Mouse (Mus musculus) mature B cell (primary cell): Measurements from ENCODE around the gene Sptb.

ENCODE experiments used
- in situ Hi-C: fragments of 300-500 bp; cut with MboI; formaldehyde crosslinking; loops from 2 replicates; pipeline ENCODE4 v1.14.3; 2019

The Sptb gene

GRCm38 (mm10) chr12:76672008-76672407 lies 38.3 kb downstream of the Sptb start:
- in situ Hi-C loops = no loop called here

DNA sequence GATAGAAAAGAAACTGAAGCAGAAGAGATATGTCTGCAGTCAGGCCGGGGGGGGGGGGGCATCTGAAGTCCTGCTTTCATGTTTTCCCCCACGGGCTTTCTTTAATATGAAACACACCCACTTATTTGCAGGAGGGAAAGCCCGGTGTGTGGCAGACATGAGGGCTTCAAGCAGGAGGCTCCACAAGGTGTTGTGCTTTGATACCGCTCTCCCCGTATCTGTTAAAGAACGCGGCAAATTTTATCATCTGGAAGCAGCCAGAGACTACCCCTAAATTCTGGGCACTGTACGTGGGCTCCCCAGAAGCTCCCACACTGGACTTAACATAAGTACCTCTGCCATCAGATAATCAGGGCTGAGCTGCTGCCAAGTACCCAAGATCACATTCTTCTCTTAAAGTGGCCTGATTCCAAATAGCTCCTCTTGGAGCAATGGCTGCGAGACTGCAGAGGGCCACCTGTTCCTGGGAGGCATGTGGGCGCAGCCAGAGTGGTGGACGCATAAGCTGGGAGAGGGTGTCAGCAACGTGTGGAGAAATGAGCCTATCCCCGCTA lies 39.7 kb downstream of the Sptb start:
- in situ Hi-C loops = no loop called here

DNA sequence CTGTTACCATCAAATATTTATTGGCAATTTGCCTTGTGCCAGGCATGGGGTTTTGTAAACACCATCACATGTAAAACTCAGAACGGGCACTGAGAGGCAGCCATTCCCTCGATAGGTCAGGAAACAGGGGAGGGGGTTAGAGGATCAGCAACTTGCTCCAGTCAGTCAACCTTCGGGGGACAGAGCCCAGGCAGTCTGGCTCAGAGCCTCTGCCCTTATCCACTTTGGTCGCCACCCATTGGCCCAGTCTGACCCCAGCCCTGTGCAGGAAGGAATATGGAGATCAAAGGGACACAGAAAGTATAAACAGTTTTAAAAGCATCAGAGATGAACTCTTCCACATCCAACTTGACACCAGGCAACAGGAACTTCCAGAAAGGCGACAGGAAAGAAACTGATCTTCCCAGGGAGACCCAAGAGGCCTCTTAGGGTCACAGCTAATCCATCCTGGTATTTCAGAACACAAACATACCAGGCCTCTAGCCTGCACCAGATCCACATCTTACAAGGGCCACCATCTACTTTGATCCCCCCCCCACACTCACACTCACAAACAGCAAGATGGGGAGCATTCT lies 40.3 kb downstream of the Sptb start:
- in situ Hi-C loops = no loop called here

GRCm38 (mm10) chr12:76668654-76669419 lies 41.5 kb downstream of the Sptb start:
- in situ Hi-C loops = no loop called here

DNA sequence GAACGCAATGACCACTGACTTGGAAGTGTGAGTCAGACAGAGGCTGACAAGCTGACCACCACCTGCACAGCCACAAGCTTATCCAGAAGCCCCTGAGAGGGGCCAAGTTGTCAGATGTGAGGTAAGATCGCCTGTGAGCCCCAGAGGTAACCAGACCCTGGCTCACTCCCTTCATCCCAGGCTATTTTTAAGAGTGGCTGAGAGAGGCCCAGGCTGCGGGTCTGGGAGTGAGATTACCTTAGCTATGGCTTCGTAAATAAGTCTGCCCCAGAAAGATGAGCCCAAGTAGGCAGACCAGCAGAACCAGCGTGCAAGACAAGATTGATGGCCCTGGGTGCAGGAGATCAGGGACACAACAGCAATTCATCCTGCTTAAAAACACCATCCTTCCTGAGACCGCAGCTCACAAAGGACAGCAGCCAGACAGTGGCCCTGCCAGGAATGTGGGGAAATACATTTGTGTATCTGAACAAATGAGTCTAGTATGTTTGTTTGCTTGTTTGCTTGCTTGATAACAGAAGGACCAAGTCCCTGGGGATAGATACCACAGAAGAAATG lies 58.5 kb downstream of the Sptb start:
- in situ Hi-C loops = no loop called here

DNA sequence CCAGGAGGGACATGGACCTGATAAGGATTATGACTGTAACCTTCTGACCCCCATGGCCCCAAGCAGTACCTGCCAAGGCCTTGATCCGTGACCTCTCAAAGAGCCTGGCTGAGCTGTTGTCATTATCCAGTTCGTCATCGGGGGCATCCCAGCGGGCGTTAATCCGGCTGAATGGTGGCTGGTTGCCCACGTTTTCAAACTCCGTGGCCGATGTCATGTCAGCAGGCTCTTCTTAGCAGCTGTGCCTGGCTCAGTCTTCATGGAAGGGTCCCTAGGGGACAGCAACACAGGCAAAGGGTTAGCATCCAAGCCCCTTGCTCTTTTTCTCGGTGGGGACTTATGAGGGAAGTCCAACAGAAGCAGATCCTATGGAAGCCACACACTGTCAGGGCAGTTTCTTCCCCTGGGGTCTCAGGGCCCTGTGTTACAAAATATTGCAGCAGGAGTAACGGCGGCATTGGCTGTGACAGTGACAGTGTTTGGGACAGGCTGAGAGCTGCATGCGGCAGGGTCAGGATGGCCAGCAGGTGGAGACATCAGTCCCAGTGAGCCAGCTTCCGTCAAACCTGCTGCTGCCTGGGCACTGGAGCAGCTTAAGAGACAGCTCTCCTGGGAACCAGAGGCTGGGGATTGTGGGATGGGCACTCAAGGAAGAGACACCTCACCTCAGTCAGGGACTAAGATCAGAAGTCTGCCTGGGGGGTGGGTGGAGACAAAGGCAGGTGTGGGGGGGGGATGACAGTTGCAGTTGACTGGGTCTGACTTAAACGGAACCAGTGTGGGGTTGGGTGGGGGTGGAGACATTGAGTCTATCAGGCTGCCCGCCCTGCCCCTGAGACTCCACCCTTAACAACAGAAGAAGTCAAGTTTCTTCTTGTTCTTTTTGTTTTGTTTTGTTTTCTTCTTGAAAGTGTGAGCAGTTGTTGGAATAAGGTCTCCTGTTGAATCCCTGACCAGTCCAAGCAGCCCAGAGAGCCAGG lies 60.3 kb downstream of the Sptb start:
- in situ Hi-C loops = no loop called here

GRCm38 (mm10) chr12:76645222-76646110 lies 64.9 kb downstream of the Sptb start:
- in situ Hi-C loops = no loop called here

- in situ Hi-C loops = no loop called here
These were observed 66.7 kb downstream of the Sptb start for GRCm38 (mm10) chr12:76643679-76644078.

GRCm38 (mm10) chr12:76642616-76643015 lies 67.7 kb downstream of the Sptb start:
- in situ Hi-C loops = no loop called here

- in situ Hi-C loops = no loop called here
These were observed 69.7 kb downstream of the Sptb start for GRCm38 (mm10) chr12:76640620-76641019.

DNA sequence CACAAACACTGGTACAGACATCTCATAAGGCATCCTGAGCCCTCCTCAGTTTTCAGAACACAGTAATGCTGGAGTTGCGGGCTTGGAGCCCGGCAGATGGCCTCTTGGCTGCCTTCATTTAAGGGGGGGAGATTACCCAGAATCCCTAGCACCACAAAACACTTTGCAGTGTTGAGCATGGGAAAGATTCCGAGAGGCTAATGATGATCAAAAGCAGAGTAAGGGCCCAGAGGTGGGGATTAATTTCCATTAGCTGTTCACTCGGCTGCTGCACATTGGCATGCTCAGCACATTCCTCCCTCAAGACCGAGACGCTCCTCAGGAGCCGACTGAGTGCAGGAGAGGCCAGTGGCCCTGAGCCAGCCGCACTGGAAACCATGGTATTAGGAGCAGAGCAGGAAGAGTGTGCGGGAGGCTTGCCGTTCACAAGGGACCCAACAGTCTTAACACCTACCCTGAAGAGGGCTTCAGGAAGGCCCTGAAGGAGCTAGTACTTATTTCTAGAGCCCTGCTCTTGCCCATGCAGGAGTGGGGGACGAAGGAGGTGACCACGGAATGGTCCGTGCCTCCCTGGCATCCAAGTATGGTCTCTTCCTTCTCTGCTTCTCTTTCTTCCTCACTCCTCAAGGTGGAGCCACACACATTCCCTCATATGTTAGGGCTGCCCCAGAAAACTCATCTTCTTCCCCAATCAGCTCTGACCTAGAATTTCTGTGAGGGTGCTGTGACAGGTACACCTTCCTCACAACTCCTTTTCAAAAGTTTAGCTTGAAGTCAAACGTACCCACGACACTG lies 75.3 kb downstream of the Sptb start:
- in situ Hi-C loops = no loop called here

- in situ Hi-C loops = no loop called here
These were observed 87.0 kb downstream of the Sptb start for GRCm38 (mm10) chr12:76623374-76623773.

- in situ Hi-C loops = no loop called here
These were observed 90.5 kb downstream of the Sptb start for GRCm38 (mm10) chr12:76619847-76620246.

GRCm38 (mm10) chr12:76618175-76618574 lies 92.2 kb downstream of the Sptb start:
- in situ Hi-C loops = no loop called here

DNA sequence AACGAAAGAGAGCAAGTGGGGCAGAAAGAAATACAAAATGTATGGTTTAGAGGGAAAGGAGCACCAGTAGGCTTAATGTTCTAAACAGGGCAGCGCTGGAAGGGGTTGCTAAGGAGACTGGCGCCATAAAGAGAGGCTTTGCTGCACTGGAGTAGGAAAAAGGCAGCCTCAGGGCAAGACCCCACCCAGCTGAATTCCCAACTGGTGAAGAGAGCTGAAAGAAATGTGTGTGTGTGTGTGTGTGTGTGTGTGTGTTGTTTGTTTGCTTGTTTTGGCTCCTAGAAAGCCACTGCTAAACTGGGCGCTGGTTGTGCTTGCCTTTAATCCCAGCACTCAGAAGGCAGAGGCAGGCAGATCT lies 94.8 kb downstream of the Sptb start:
- in situ Hi-C loops = no loop called here

GRCm38 (mm10) chr12:76614868-76615579 lies 95.3 kb downstream of the Sptb start:
- in situ Hi-C loops = no loop called here

GRCm38 (mm10) chr12:76612621-76613020 lies 97.7 kb downstream of the Sptb start:
- in situ Hi-C loops = no loop called here

GRCm38 (mm10) chr12:76608997-76609565 lies 101.3 kb downstream of the Sptb start:
- in situ Hi-C loops = no loop called here

DNA sequence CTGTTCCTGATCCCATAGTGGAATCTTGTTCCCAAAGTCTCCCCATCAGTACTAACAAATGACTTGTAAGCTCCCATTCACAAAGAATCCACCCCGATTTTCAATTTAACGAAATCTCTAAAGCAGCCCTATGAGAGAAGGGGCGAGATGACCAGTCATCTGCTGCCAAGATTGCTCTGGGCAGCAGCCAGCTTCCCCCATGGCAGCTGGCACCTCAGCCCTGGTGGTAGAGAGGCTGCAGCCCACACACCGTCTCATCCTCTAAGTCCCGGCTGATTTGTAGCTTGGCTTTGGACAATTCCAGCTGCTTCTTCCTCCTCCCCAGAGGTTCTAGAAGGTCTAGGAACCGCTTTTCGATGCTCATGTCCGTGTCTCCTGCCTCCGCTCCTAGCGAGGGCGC lies 102.1 kb downstream of the Sptb start:
- in situ Hi-C loops = no loop called here
